Mouse (Mus musculus) midbrain, embryonic 11.5 days (tissue): ENCODE data around the gene Slc6a16. TPM values are rescaled to one million over a fixed set of nuclear protein-coding genes. Genes with fewer than 3 reads are reported as not detected.

Source experiments
- ATAC-seq: fragments of 200-750 bp; cut with Nextera tagmentation; 2 replicates; pipeline ENCODE4 v1.8.0; 2017; ENCODE audit warnings: moderate TSS enrichment, moderate library complexity; ENCODE audit not compliant: low FRiP score
- DNase-seq: peaks from one replicate; pipeline ENCODE4 v3.0.0; 2015; ENCODE audit warnings: low spot score; ENCODE audit errors: missing footprints
- H3K27ac ChIP-seq: fragments of 300-500 bp; sonication (generic); 2 replicates; pipeline ENCODE4 v1.5.1; 2014; ENCODE audit warnings: low read depth, low read length
- H3K27me3 ChIP-seq: fragments of 300-500 bp; sonication (generic); 2 replicates; pipeline ENCODE4 v1.6.1; 2014; ENCODE audit warnings: mild to moderate bottlenecking, low read length, moderate library complexity, mixed read lengths; ENCODE audit not compliant: control insufficient read depth, insufficient read depth
- H3K36me3 ChIP-seq: fragments of 300-500 bp; sonication (generic); 2 replicates; pipeline ENCODE4 v1.6.1; 2014; ENCODE audit warnings: mild to moderate bottlenecking, low read length, moderate library complexity, mixed read lengths; ENCODE audit not compliant: control insufficient read depth, insufficient read depth
- H3K4me1 ChIP-seq: fragments of 300-500 bp; sonication (generic); 2 replicates; pipeline ENCODE4 v1.6.1; 2014; ENCODE audit warnings: low read length; ENCODE audit not compliant: control insufficient read depth, insufficient read depth
- H3K4me2 ChIP-seq: fragments of 300-500 bp; sonication (generic); 2 replicates; pipeline ENCODE4 v1.6.1; 2014; ENCODE audit warnings: mild to moderate bottlenecking, moderate library complexity
- H3K4me3 ChIP-seq: fragments of 300-500 bp; sonication (generic); 2 replicates; pipeline ENCODE4 v1.5.1; 2014; ENCODE audit warnings: low read depth, low read length
- H3K9ac ChIP-seq: fragments of 300-500 bp; sonication (generic); 2 replicates; pipeline ENCODE4 v1.6.1; 2014; ENCODE audit warnings: low read length
- H3K9me3 ChIP-seq: fragments of 300-500 bp; sonication (generic); 2 replicates; pipeline ENCODE4 v1.6.1; 2016; ENCODE audit warnings: low read length; ENCODE audit not compliant: control insufficient read depth
- WGBS: fragments of 180-500 bp; shearing (Covaris S2); extraction: QIAGEN DNeasy Blood & Tissue Kit; methylation state at CpG from one replicate; pipeline ENCODE4 v1.1.7; 2014; 5-methylcytosine and 5-hydroxymethylcytosine counted together
- polyA plus RNA-seq: library from polyadenylated mRNA; unstranded; fragments of >200 nt; fragmentation: Nextera tagmentation; extraction: Ambion mirVana; gene quantifications from 2 replicates; pipeline ENCODE4 v1.2.1, GENCODE M21; 2014

Slc6a16 gene
- not detected in 2 replicates for polyA plus RNA-seq

DNA sequence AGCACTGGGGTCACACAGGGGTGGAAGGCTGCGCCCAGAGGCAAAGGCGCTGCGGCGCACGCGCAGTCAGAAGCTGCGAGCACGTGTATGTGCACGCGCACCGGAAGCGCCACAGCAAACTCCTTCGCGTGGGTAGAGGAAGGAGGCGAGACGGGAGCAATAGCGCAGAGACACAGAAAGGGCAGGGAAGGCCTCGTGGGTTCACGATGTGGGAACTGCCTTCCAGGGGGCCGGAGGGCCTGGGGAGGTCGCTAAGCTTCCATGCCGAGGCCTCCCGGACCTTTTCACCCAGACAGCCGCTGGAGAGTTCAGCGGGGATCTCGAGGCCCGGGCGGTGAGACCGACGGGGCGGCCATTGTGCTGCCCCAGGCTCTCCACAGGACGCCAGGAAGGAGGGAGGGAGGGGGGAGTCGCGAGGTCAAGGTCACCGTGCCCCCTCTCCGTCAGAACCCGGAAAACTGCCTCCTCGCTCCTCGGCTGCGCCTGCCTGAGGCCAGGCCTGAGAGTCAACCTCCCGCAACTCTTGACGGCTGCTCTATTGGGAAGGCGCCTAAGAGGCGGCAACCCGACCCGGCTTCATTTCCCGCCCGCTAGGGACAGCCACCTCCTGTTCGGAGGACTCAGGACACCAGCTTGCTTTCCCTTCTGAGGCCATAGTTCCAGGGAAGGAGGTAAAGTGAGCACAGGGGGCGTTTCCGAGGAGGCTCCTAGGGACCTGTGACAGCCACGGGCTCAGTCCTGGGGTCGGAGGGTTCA is at the start of gene Slc6a16:
Gene Slc6a16 (plus strand): TSS at position 453 of the 756 bp plus-strand sequence.
- Histone ChIP-seq H3K4me1 (peaks cover 9% of the 10 kb centered on the region; the same call in 1 of the 2 replicates), H3K27me3 (peaks cover 23% of the 10 kb centered on the region), H3K4me2 (peak within 1 kb of the TSS; percentile 35), H3K27ac (no peak within 1 kb of the TSS), H3K9ac (peak within 1 kb of the TSS; percentile 21), H3K4me3 (peak within 1 kb of the TSS; percentile 6), H3K9me3 (no peaks in the 10 kb centered on the region), H3K36me3 (no peaks in the 10 kb centered on the region)
- DNase-seq (peak; percentile 95), ATAC-seq (peak; percentile 52; the same call in 1 of the 2 replicates)
- 8% methylated on average over 51 of the region's 53 CpGs for WGBS

- 76% methylated on average over 2 of the region's 2 CpGs for WGBS
- Histone ChIP-seq H3K9me3 (no peaks in the 10 kb centered on the region), H3K4me1 (no peaks in the 10 kb centered on the region), H3K4me2 (no peak overlapping the region), H3K4me3 (no peak overlapping the region), H3K27ac (no peak overlapping the region), H3K27me3 (peaks cover 4% of the 10 kb centered on the region; the same call in 1 of the 2 replicates), H3K36me3 (no peaks in the 10 kb centered on the region), H3K9ac (no peak overlapping the region)
- DNase-seq (no peak), ATAC-seq (no peak)
These were observed 49.7 kb upstream of the Slc6a16 start for GRCm38 (mm10) chr7:45191161-45191560.

DNA sequence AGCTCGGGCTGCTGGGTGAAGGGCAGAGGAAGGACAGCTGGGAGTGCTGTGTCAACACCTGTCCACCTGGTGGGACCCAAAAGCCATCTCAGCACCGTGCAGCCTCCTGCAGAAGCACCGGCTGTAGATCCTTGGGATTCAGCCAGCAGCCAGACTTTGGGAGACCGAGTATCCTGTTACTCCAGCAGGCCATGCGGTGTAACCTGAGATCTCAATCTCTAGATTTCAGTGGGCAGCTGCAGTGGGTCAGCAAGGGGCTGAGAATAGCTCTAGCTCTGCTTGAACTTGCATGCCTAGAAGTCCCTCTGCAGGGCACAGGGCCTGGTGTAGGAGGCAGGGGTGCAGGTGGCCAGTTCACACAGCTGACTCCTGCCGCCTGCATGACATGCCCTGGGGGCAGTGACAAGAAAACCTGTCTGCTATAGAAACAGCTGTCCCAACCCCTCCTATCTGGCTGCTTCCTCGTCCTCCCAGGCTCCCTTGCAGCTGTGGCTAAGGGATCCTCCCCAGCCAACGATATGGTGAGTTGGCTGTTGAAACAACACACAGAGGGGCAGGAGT is 49.0 kb upstream of the Slc6a16 start:
- Histone ChIP-seq H3K9me3 (no peaks in the 10 kb centered on the region), H3K36me3 (no peaks in the 10 kb centered on the region), H3K9ac (no peak overlapping the region), H3K4me1 (no peaks in the 10 kb centered on the region), H3K4me2 (no peak overlapping the region), H3K27ac (no peak overlapping the region), H3K27me3 (peaks cover 4% of the 10 kb centered on the region; the same call in 1 of the 2 replicates), H3K4me3 (no peak overlapping the region)
- ATAC-seq (no peak), DNase-seq (no peak)
- WGBS, result 33% methylated on average over 8 of the region's 8 CpGs

- ATAC-seq (no peak), DNase-seq (no peak)
- 80% methylated on average over 7 of the region's 7 CpGs for WGBS
- H3K4me1 ChIP-seq, result no peaks in the 10 kb centered on the region
- no peaks in the 10 kb centered on the region for H3K9me3 ChIP-seq
- no peak overlapping the region for H3K4me3 ChIP-seq
- H3K27me3 ChIP-seq, result peaks cover 4% of the 10 kb centered on the region; the same call in 1 of the 2 replicates
- no peak overlapping the region for H3K9ac ChIP-seq
- H3K27ac ChIP-seq, result no peak overlapping the region
- H3K36me3 ChIP-seq, result no peaks in the 10 kb centered on the region
- H3K4me2 ChIP-seq, result no peak overlapping the region
These were observed 48.1 kb upstream of the Slc6a16 start for GRCm38 (mm10) chr7:45192585-45193310.

DNA sequence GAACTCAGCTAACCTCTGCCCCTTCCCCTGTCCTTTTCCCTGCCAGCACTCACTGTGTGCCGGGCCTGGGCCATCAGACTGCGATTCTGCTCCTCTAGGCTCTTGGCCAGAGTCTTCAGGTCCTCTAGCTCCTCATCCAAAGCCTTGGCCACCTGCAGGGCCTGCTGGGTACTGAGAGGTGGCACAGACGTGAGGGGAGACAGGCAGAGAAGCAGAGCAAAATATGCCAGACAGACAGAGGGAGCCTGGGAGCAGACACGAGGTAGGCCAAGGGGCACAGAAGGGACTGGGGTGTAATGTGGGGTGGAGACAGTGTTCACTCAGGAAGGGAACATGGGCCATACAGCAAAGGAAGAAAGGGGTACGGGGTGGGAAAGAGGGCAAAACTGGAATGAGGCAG is 47.5 kb upstream of the Slc6a16 start:
- WGBS, result 67% methylated on average over 5 of the region's 5 CpGs
- H3K27ac ChIP-seq, result no peak overlapping the region
- no peak overlapping the region for H3K4me3 ChIP-seq
- no peaks in the 10 kb centered on the region for H3K9me3 ChIP-seq
- no peaks in the 10 kb centered on the region for H3K36me3 ChIP-seq
- DNase-seq (no peak), ATAC-seq (no peak)
- H3K4me1 ChIP-seq, result no peaks in the 10 kb centered on the region
- H3K27me3 ChIP-seq, result peaks cover 4% of the 10 kb centered on the region; the same call in 1 of the 2 replicates
- no peak overlapping the region for H3K4me2 ChIP-seq
- H3K9ac ChIP-seq, result no peak overlapping the region

- H3K27ac ChIP-seq, result no peak overlapping the region
- ATAC-seq, result no peak
- no peaks in the 10 kb centered on the region for H3K36me3 ChIP-seq
- no peak overlapping the region for H3K4me3 ChIP-seq
- WGBS, result 79% methylated on average over 17 of the region's 17 CpGs
- H3K4me2 ChIP-seq, result no peak overlapping the region
- no peaks in the 10 kb centered on the region for H3K4me1 ChIP-seq
- no peak for DNase-seq
- H3K27me3 ChIP-seq, result peaks cover 4% of the 10 kb centered on the region; the same call in 1 of the 2 replicates
- no peak overlapping the region for H3K9ac ChIP-seq
- H3K9me3 ChIP-seq, result no peaks in the 10 kb centered on the region
These were observed 46.8 kb upstream of the Slc6a16 start for GRCm38 (mm10) chr7:45193871-45194785.

GRCm38 (mm10) chr7:45195341-45196175 is 45.3 kb upstream of the Slc6a16 start:
- Histone ChIP-seq H3K4me3 (no peak overlapping the region), H3K36me3 (no peaks in the 10 kb centered on the region), H3K4me2 (no peak overlapping the region), H3K27me3 (no peaks in the 10 kb centered on the region), H3K27ac (no peak overlapping the region), H3K9me3 (no peaks in the 10 kb centered on the region), H3K9ac (no peak overlapping the region), H3K4me1 (no peaks in the 10 kb centered on the region)
- DNase-seq (no peak), ATAC-seq (no peak)
- 58% methylated on average over 13 of the region's 13 CpGs for WGBS

- Histone ChIP-seq H3K9me3 (no peaks in the 10 kb centered on the region), H3K27me3 (no peaks in the 10 kb centered on the region), H3K4me2 (no peak overlapping the region), H3K4me3 (no peak overlapping the region), H3K4me1 (no peaks in the 10 kb centered on the region), H3K36me3 (no peaks in the 10 kb centered on the region), H3K27ac (no peak overlapping the region), H3K9ac (no peak overlapping the region)
- DNase-seq (no peak), ATAC-seq (no peak)
- WGBS, result 84% methylated on average over 4 of the region's 4 CpGs
These were observed 44.7 kb upstream of the Slc6a16 start for GRCm38 (mm10) chr7:45196176-45196535.
